Mouse (Mus musculus) embryonic fibroblast, embryonic 13.5 days (primary cell): ENCODE data around the gene Nup62cl.

Source experiments
- CTCF ChIP-seq: IDR thresholded peaks from 2 replicates; pipeline ENCODE4 v1.5.1; 2011; ENCODE audit warnings: mild to moderate bottlenecking, control low read depth, low read length, moderate library complexity, borderline replicate concordance; ENCODE audit not compliant: insufficient read depth
- POLR2A ChIP-seq: IDR thresholded peaks from 2 replicates; pipeline ENCODE4 v1.6.1; 2011; ENCODE audit warnings: low read depth, mild to moderate bottlenecking, control low read depth, low read length, moderate library complexity

DNA sequence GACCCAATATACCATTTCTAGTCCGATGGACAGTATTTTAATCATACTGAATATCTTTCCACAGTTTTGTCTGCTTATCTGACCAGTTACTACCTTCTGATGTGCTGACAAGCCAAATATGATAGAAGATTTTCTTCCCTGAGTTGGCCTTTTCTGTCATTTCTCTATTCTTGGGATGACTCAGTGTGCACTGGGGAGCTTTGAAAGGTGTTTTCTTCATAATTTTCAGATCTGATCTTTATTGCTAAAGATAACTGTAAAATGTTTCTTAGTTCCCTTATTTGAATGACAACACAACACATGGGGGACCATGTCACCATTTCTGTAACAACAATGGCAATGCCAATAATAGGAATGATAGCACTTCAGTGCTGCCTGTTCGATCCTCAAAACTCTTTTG lies 20.0 kb upstream of the Nup62cl start:
- no peak for TF ChIP-seq POLR2A
- TF ChIP-seq CTCF, result no peak
